Mouse (Mus musculus) urinary bladder, adult 18-20 months (tissue): ENCODE measurements around the gene Unk.
A peak's percentile ranks its signal among the peaks of the same experiment; 100 is the strongest.
"Not testable (repeated sequence)": the region's sequence is repeated elsewhere in the genome, so short reads cannot be mapped to it uniquely, and the experiment has no call there.

Source experiments
- DNase-seq, 2 experiments: peaks; one replicate each; pipeline ENCODE4 v3.0.0; 2022; ENCODE audit warnings: low spot score in 2 of 2, mixed read lengths in 2 of 2

The Unk gene

GRCm38 (mm10) chr11:116010146-116010545, 20.0 kb upstream of the Unk start:
- no peak for DNase-seq

GRCm38 (mm10) chr11:116010948-116011347, 19.2 kb upstream of the Unk start:
- DNase-seq = no peak

GRCm38 (mm10) chr11:116011529-116012261, 18.4 kb upstream of the Unk start:
- DNase-seq = no peak

GRCm38 (mm10) chr11:116012262-116012947, 17.7 kb upstream of the Unk start, which contains the start of gene Galk1:
TSS of gene Galk1 (minus strand) at chr11:116012719.
- DNase-seq = peak; percentile 84

- no peak for DNase-seq
These were observed 15.3 kb upstream of the Unk start for GRCm38 (mm10) chr11:116014821-116015220.

GRCm38 (mm10) chr11:116018106-116018505, 12.0 kb upstream of the Unk start:
- no peak for DNase-seq

GRCm38 (mm10) chr11:116018867-116019266, 11.3 kb upstream of the Unk start:
- not testable (repeated sequence) for DNase-seq

GRCm38 (mm10) chr11:116019360-116019791, 10.7 kb upstream of the Unk start:
- no peak for DNase-seq

- no peak for DNase-seq
These were observed 10.1 kb upstream of the Unk start for GRCm38 (mm10) chr11:116019976-116020411.

- DNase-seq = no peak
These were observed 9.6 kb upstream of the Unk start for GRCm38 (mm10) chr11:116020519-116020922.

GRCm38 (mm10) chr11:116021328-116022220, 8.5 kb upstream of the Unk start:
- DNase-seq = no peak

- DNase-seq = no peak
These were observed 7.8 kb upstream of the Unk start for GRCm38 (mm10) chr11:116022256-116022780.

GRCm38 (mm10) chr11:116023074-116023770, 6.9 kb upstream of the Unk start:
- DNase-seq = not testable (repeated sequence)

- DNase-seq = peak; percentile 84
These were observed 6.3 kb upstream of the Unk start for GRCm38 (mm10) chr11:116023771-116024355.

- DNase-seq = peak in 1 of 2 experiments; percentile 94
These were observed 5.7 kb upstream of the Unk start for GRCm38 (mm10) chr11:116024356-116024808.

GRCm38 (mm10) chr11:116025056-116025845, 4.9 kb upstream of the Unk start:
- no peak for DNase-seq

GRCm38 (mm10) chr11:116027756-116028155, 2.4 kb upstream of the Unk start, which contains the start of gene H3f3b:
TSS of gene H3f3b (minus strand) at chr11:116027962.
- DNase-seq = no peak

GRCm38 (mm10) chr11:116028177-116028865, 1.8 kb upstream of the Unk start:
- DNase-seq = no peak
